Mouse (Mus musculus) adrenal gland, adult 18-20 months (tissue): ENCODE measurements around the gene Eno3. TPM values are rescaled to one million over a fixed set of nuclear protein-coding genes. Genes with fewer than 3 reads are reported as not detected.

Experiments
- DNase-seq, 2 experiments: peaks; one replicate each; pipeline ENCODE4 v3.0.0; 2021 to 2022; ENCODE audit warnings: low spot score in 2 of 2
- total RNA-seq, 2 experiments: library from RNA; stranded (reverse); gene quantifications; 1 replicate in 1 of 2; 2 replicates in 1 of 2; pipeline ENCODE4 v1.2.3; 2021

Eno3 gene
- total RNA-seq, 2 experiments from 2014 or later, result 29.0 to 44.2 TPM

- no peak for DNase-seq
Observed at GRCm38 (mm10) chr11:70678576-70678975, 21.6 kb downstream of the Eno3 start.

- no peak for DNase-seq
Observed at GRCm38 (mm10) chr11:70679361-70679760, 22.4 kb downstream of the Eno3 start.

- no peak for DNase-seq
Observed at GRCm38 (mm10) chr11:70679894-70680293, 22.9 kb downstream of the Eno3 start.

- no peak for DNase-seq
Observed at GRCm38 (mm10) chr11:70681170-70681569, 24.2 kb downstream of the Eno3 start.

GRCm38 (mm10) chr11:70681897-70682581 lies 25.0 kb downstream of the Eno3 start:
- no peak for DNase-seq

- no peak for DNase-seq
Observed at GRCm38 (mm10) chr11:70683640-70684039, 26.6 kb downstream of the Eno3 start.

GRCm38 (mm10) chr11:70686901-70687566 lies 30.0 kb downstream of the Eno3 start:
- DNase-seq, result peak in 1 of 2 experiments; percentile 30

GRCm38 (mm10) chr11:70687601-70688199 lies 30.7 kb downstream of the Eno3 start, which contains the start of gene Camta2:
Camta2 (minus strand) TSS chr11:70688105.
- peak; percentile 85 to 92 for DNase-seq

GRCm38 (mm10) chr11:70688372-70688771 lies 31.4 kb downstream of the Eno3 start:
- DNase-seq, result no peak

GRCm38 (mm10) chr11:70689578-70689977 lies 32.6 kb downstream of the Eno3 start:
- no peak for DNase-seq

GRCm38 (mm10) chr11:70693504-70693903 lies 36.5 kb downstream of the Eno3 start:
- DNase-seq, result no peak

GRCm38 (mm10) chr11:70697376-70697775 lies 40.4 kb downstream of the Eno3 start:
- no peak for DNase-seq

- DNase-seq, result no peak
Observed at GRCm38 (mm10) chr11:70699051-70699450, 42.0 kb downstream of the Eno3 start.

GRCm38 (mm10) chr11:70699722-70700556 lies 42.9 kb downstream of the Eno3 start, which contains the start of the genes Inca1 and Kif1c:
Inca1 (minus strand) TSS chr11:70700155.
Kif1c (plus strand) TSS chr11:70700548.
- DNase-seq, result peak; percentile 97 to 98

GRCm38 (mm10) chr11:70700613-70701012 lies 43.6 kb downstream of the Eno3 start:
- DNase-seq, result peak; percentile 71 to 74

- no peak for DNase-seq
Observed at GRCm38 (mm10) chr11:70701221-70701955, 44.4 kb downstream of the Eno3 start.

- DNase-seq, result no peak
Observed at GRCm38 (mm10) chr11:70701984-70702733, 45.2 kb downstream of the Eno3 start.

- no peak for DNase-seq
Observed at GRCm38 (mm10) chr11:70702781-70703180, 45.8 kb downstream of the Eno3 start.

- no peak for DNase-seq
Observed at GRCm38 (mm10) chr11:70706127-70706526, 49.1 kb downstream of the Eno3 start.

GRCm38 (mm10) chr11:70711026-70711425 lies 54.0 kb downstream of the Eno3 start:
- DNase-seq, result no peak
